Mouse (Mus musculus) stomach, embryonic 15.5 days (tissue): ENCODE results near the gene Map1b. TPM values are rescaled to one million over a fixed set of nuclear protein-coding genes. Genes with fewer than 3 reads are reported as not detected.

Experiments
- polyA plus RNA-seq: library from polyadenylated mRNA; unstranded; fragments of >200 nt; fragmentation: Nextera tagmentation; extraction: Ambion mirVana; gene quantifications from 2 replicates; pipeline ENCODE4 v1.2.1, GENCODE M21; 2015

Map1b gene
- polyA plus RNA-seq, 1 experiment from 2014 or later: 131 TPM

Other genes with a start within 250 kb of the Map1b start
- 42.3 and 49.4 TPM in 2 replicates for gene Ptcd2, start 171.8 kb downstream of the Map1b start, polyA plus RNA-seq
- 56.7 and 63.2 TPM in 2 replicates for gene Mrps27, start 171.8 kb downstream of the Map1b start, polyA plus RNA-seq